Mouse (Mus musculus): ENCODE data around the gene Doc2b.

Gene Doc2b

DNA sequence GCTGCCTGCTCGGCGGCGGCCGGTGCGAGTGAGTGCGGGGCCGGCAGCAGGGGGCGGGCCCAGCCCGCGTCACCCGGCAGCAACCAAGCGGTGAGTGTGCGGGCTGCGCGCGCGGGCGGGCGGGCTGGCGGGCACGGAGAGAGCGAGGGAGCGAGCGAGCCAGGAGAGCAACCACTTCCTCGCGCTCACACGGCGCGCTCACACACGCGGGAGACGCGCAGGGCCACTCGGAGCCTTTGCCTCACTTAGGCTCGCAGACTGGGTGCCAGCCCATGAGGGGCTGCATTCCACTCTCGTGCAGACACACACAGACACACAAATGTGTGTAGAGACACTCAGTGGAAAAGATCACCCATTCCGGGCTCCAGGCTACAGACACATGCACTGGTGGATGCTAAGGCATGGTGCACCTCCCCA is at the start of gene Doc2b:
Doc2b (minus strand) TSS at position 21 of the 417 bp plus-strand sequence.
- CTCF ChIA-PET, result no interaction called here

DNA sequence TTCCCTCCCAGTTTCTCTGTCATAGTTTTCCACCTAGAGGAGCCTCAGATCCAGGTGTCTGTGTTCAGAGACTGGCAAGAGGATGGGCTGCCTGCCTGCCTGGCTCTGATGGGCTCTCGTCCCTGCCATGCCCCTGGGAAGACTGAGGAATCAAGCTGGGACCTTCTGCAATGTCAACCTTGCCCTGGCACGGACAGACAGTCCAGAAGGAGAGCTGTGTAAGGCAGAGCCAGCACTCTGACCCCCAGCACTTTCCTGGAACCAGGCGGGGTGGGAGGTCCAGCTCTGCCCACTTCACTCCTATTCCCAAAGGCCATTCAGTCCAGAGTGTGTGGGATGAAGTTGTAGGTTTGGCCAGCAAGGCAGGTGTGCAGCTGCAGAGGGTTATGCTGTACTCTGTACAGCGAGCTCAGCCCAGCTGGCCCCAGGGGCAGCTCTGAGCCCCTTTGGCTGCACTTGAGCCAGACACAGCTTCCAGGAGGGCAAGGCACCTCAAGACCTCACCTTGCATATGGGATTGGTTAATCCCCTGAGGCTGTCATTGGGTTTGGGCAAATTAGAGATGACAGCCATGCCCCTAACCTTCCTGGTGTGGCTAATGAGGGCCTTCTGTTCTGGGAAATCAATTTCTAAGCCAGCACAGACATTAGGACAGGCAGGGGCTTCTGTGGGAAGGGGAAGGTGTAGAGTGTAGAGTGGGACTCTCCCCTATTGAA is 47.2 kb upstream of the Doc2b start:
- CTCF ChIA-PET, result interaction anchor here (1.2 kb wide), 1 partner anchor 35 kb away, joined by 3 read pairs; no protein-coding TSS in a partner anchor

DNA sequence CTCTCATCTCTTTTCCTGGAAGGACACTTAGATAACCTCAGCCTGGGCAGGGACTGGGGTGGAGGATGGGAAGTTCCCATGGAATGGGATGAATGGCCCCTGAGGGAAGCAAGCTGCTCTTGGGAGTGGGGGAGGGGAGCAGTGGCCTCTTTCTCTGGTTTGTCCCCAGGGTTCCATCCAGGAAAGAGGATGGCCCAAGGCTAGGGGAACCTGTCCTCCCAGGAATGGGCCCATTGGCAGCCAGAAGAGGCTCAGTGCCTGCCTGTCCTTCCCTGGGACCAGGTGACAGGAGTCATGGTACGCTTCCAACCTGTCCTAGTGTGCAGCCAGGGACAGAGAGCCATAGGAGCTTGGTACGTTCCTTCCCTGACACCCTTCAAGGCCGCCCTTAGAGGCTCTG is 45.7 kb upstream of the Doc2b start:
- CTCF ChIA-PET, result no interaction called here

DNA sequence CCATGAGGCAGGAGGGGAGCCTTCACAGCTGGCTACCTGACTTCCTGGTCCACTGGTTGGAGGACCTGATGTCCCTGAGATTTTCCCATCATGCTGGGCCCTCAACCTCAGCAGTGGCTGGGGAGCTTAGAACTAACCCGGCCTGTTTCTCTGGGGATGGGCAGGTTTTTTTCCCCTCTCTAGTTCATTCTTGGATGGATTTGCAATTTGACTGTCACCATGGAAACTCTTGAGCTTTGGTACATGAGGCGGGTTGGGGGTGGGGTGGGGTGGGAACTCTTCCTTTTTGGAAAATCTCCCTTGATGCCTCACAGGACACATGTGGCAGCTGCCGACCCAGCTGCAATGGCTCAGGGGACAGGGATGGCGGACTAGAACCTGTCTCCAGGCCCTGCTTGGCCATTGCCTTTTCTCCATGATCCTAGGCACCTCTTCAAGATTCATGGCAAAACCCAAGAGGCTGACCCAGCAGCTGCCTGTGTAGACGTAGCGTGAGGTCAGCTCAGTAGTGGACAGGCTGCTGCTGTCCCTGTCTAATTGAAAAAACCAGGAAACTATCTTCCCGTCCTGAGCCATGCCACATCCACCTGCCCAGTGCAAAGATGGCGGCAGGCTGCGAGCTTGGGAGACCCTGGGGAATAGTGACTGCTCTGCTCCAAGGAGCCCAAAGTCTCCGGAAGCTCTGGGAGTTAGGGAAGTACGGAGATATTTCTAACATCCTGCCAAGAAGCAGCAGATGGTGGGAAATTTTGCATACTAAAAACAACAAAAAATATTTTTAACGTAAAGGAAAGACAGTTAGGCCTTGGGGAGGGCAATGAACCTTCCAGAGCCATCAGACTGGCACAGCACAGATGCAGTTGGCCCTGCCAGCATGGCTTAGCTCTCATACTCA is 43.9 kb upstream of the Doc2b start:
- CTCF ChIA-PET, result no interaction called here

DNA sequence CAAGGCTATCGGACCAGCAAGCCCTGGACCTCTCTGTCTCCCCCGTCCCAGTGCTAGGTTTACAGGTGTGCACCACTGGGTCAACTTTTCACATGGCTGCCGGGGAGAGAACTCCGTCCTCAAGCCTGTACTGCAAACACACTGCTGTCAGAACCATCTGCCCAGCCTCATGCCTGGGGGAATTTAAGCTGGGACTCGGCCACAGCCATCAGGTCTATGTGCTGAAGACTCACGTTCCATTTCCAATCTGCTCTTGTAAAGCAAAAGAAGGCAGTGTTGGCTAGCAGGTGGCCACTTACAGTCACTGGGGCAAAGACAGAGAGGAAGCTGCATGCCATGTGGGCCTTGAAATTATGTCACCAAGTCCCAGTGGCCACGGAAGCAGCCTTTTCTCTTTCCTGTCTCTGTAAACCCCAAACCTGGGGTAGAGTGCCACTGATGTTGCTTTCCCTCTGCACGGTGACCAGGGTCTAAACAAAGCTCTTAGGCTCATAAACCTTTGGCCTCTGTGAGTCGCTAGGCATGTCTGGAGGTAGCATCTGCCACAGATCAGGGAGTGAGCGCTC is 43.1 kb upstream of the Doc2b start:
- CTCF ChIA-PET, result interaction anchor here (0.6 kb wide), 1 partner anchor 55 kb away, joined by 3 read pairs; no protein-coding TSS in a partner anchor

DNA sequence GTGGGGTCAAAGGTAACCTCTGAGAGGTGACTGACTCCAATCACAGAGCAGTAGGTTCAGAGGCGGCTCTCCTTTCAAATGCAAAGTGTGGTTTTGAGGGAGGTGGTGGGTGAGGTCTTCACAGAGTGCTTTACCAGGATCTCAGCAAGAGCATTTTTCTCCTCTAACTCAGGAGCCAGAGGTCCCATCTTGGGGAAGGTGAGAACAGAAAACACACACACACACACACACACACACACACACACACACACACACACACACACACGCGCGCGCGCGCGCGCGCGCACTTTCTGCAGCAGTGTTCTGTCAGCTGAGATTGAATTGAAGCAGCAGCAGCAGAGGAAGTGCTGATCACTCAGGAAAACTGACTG is 40.4 kb upstream of the Doc2b start:
- CTCF ChIA-PET, result no interaction called here

DNA sequence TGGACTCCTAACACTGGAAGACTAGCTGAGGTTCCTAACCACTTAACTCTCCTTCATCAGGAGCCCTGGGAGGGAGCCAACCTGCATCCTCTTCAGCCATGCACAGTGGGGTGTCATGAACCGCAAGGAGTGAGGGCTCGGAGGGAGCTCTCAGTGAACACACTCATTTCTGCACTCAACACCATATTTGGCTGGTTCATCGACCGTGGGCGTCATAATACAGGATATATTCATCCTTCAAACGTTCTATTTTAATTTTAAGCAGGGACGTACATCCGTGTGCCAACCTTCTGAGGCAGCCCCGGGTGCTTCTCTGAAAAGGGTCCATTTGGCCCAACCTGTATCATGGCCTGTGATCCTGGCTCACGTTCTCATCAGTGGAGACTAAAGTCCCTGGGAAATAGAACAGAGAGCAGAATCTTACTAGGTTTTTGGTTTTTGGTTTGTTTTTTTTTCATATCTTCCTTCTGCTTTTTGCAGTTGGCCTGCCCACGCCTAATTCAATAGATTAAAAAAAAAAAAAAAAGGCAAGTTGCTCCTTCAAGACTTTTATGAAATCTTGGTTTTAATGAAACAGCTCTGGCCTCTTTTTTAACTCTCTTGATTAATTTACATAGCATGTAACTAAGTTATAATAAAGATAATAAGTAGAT is 39.9 kb upstream of the Doc2b start:
- CTCF ChIA-PET, result no interaction called here

DNA sequence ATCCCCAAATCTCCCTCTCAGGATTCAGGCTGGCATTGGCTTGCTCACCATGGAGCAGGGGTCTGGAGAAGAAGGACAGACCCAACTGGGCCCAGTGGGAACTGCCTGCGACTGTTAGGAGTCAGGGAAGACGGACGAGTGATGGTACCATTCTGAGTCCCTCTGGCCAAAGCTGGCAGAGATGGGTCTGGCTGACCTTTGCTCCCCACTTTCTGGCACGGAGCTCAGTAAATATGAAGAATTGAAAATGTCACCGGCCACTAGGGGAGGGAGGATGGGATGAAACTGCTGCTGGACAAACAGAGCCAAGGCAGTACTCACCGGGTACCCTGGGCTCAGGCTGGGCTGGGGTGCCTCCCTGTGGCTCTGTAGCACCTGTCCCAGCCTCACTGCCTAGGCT is 37.2 kb upstream of the Doc2b start:
- CTCF ChIA-PET, result no interaction called here

DNA sequence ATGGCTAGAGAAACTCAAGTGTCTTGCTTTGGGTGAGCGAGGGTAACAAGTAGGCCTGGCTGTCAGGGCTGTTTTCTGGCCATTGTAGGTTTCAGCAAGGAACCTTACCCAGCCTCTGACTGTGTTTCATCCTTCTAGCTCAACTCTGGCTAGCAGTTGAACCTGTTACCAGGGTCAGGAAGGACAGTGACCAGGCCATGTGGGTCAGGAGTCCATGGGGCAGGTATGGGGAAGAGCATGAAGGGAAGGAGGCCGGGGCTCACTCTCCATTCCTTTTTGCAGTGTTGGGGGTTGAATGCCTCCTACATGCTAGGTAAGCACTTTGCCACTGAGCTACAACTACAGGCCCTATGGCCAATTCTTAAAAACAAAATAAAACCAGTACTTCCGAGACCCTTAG is 34.5 kb upstream of the Doc2b start:
- CTCF ChIA-PET, result no interaction called here

DNA sequence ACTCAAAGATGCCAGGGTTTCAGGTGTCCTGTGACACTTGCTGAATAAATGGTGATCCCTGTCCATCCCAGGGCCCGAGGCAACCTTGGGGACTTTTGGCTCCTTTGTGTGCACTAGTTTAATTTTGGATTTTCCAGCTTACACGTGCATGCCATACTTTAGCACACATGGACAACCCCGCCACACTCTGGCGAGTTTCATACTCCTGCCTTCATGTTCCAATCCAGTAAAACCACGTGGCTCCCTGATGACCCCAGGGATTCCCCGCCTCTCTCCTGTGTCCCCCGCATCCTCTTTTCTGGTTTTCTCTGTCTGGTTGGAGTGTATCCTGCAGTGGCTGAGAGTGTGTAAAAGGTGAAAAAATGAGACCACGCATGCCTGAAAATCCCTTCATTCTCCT is 31.6 kb upstream of the Doc2b start:
- CTCF ChIA-PET, result no interaction called here

DNA sequence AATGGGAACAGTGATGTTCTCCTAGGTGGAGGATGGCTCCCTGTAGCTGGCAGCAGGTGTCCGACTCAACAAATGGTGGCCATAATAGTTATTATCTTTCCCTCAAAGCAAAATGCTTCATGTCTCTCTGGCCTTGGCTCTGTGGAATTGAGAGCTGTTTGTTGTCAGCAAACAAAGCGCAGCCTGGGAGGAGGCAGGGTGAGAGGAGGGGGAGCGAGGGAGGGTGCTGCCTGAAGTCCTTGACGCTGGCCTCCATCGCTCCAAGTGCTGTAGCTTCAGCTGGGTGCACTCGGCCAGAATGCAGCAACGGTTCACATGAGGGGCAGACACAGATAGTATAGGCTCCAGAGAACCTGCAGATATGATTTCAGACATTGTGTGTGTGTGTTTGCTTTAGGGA is 27.7 kb upstream of the Doc2b start:
- CTCF ChIA-PET, result no interaction called here

DNA sequence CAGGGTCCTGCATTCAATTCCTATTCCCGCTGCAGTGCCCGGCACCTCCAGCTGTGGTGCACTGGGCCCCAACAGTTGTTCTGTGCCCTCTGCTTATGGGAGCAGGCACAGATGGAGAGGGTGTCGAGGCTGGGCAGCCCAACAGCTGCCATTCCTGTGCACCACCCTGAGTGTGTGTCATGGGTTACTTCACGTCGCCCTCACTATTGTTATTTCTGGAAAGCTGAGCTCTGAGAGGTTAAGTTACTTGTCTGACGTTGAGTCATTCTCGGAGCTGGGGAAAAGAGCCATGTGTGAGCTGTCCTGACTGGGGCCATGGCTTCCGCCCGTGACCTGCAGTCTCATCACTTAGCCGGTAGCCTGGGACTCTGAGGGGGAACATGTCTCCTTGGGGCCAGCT is 17.2 kb upstream of the Doc2b start:
- CTCF ChIA-PET, result interaction anchor here (0.6 kb wide), 1 partner anchor 747 kb away, joined by 7 read pairs; no protein-coding TSS in a partner anchor

DNA sequence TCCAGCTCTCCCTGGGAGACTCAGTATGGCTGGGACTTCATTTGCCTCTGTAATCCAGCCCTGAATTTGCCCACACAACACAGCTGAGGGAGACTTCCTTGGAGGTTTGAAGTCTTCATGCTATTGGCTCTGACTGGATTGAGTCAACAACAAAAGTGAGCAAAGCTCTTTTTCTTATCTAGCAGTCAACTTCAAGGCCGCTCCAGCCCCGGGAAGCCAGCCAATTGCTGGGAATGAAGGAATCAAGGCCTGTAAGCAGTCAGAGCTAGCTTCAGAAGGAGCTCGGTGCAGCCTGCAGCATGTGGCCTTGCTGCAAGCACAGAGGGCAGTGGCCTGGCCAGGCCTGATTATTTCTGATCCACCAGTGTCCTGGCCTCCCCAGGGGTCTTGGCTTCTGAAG is 16.1 kb upstream of the Doc2b start:
- CTCF ChIA-PET, result no interaction called here

DNA sequence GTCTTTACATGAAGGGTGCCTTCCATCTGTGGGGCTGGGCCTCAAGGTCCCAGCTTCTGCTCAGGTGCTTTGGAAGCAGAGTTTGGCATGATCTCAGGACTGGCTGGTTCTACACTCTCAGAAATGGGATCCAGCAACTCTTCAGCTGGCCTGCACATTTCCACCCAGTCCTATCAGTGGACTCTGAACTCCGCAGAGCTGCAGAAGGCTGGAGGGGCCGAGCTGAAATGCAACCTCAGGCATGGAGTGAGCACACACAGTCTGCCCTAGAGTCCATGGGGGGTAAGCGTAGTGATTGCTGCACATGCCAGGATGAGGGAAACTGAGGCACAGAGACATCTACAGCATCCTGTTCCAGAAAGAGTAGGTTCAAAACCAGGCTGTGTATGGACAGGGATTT is 14.7 kb upstream of the Doc2b start:
- CTCF ChIA-PET, result no interaction called here

DNA sequence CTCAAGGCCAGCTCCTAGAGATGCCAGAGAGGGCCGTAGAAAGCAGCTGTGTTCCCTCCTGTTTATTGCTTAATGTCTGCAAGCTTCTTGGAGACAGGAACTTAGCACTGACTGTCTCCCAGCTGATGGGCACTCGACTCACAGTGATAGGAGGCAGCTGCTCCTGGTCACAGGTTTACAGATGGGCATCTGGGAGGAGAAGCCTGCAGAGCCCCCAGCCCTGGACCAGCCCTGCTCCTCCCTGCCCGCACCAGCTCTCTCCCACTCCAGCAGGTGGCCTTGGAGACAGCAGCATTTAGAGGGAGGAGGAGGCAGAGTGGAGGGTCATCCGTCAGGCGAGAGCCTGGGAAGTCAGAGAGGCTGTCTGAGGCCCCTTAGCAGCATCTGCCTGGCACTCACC is 11.6 kb upstream of the Doc2b start:
- CTCF ChIA-PET, result no interaction called here

DNA sequence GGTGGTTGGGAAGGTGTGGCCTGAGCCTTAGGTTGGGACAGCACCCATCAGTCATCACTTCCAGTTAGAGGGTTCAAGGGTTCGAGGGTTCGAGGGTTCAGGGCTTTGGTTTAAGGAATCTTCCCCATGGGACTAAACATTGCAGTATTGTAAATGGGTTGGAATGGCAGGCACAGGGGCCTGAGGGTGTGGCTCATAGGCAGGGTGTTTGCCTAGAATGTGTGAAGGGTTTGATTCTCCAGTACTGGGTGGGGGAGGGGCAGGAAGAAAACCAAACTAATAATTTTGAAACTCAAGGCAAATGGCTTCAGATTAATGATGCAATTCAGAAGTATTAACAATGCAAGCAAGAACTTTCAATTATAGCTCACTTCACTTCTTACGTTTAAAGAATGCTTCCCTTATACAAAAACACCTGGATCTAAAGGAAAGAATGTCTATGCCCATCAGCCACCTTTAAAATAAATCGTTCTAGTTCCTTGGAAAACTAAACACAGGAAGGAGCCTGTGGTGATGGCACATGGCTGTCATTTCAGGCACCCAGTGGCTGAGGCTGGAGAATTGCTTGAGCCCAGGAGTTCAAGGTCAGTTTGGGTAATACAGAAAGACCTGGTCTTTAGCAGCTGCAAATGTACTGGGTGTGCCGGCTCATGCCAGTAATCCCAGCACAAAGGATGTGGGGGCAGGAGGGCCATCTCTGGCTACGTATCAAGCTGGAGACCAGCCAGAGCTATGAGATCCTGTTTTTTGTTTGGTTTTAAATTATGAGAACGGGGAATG is 6.1 kb upstream of the Doc2b start:
- CTCF ChIA-PET, result interaction anchor here (0.6 kb wide), 1 partner anchor 239 kb away, joined by 3 read pairs; no protein-coding TSS in a partner anchor

DNA sequence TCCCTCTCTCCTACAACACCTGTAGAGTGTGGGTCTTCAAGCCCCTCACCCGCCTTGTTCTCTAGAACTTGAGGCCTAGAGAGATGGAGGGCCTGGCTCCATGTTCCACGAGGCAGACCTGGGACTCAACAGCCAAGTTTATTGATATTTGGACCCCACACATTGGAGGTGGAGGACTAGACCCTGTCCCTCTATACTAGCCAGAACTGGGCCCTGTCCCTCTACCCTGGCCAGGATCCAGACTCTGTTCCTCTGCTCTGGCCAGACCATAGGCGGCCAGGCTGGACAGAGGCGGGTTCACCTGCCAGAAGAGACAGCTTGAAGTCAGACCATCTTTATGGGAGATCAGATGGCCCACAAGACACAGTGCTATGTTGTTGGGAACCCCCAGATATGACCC is 5.5 kb upstream of the Doc2b start:
- CTCF ChIA-PET, result interaction anchor here (0.6 kb wide), 1 partner anchor 239 kb away, joined by 3 read pairs; no protein-coding TSS in a partner anchor

DNA sequence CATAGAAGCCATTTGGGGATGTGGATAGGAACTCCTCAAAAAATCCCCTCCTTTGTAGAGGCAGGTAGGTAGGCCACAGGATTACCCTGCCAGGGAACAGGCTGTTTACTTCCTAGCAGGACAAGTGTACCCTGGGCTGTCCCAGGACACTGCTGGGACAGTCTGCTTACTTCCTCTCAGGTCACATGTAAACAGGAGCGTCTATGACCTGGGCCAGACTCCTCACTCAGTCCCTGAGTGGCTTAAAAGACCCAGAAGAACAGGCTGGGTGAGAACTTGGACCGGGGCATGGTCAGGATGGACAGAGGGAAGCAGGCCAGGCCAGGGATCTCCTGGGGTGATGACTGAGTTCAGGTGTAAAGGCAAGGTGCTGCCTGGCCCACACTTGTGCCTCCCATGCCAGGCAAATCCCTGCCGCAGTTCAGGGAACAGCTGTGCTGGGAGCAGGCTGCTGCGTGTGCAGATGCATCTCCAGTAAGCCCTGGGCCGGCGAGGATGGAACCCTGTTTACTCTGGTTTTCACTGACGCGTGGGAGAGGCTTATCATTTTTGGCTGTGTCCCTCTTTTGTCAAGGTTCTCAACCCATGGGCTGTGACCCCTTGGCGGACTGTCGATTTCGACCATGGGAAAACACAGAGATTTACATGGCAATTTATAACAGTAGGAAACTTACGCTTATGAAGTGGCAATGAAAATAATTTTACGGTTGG is 842 bp upstream of the Doc2b start:
- CTCF ChIA-PET, result no interaction called here

DNA sequence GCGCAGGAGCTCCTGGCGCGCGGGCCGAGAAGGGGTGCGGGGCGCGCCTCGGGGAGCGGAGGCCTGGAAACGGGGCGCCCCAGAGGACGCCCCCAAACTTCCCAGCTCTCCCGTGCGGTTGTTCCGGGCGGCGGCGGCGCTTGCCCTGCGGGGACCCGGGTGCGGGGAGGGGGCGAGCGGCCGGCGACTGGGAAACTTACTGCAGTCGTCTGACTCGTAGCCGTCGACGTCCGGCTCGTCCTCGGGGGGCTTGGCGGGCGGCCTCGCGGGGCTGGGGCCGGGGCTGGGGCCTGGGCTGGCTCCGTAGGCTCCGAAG is 570 bp downstream of the Doc2b start:
- CTCF ChIA-PET, result no interaction called here

DNA sequence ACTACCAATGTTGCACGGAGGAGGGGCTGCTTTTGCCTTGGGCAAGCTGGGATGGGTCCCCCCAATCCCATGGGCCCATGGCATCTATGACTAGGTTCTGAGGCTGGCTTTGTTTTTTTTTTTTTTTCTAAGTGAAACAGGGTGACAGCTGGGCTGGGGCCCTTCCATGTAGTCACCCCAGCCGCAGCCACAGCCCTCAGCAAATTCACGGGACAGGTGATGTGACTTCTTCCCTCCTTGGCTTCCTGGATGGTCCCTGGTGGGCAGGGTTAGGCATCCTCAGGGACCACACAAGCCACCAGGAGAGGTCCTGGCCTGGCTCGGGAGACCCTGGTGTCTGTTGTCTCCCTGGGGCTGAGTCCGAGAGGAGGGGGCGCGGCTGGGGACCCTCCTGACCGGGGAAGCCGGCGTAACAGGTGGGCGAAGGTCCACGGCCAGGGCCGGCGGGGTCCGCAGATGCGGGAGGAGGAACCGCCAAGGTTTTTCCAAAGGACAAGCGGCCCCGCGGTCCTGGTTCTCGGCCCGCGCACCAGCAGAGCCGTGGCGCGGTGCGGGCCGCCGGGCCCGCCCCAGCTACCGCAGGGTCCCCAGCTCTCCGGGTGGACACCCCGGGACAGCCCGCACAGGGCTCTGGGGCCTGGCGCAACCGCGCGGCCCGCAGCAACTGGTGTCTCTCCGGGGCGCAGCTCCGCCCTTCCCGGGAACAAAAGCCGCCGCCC is 1.1 kb downstream of the Doc2b start:
- CTCF ChIA-PET, result no interaction called here
